Mouse (Mus musculus) hindbrain, embryonic 15.5 days (tissue): Measurements from ENCODE around the gene Vps26c. TPM values are rescaled to one million over a fixed set of nuclear protein-coding genes. Genes with fewer than 3 reads are reported as not detected.

Source experiments
- polyA plus RNA-seq: library from polyadenylated mRNA; unstranded; fragments of >200 nt; fragmentation: Nextera tagmentation; extraction: Ambion mirVana; gene quantifications from 2 replicates; pipeline ENCODE4 v1.2.1, GENCODE M21; 2015

Vps26c gene
- polyA plus RNA-seq, 1 experiment from 2014 or later: 86.9 TPM

Other genes starting within 250 kb of the Vps26c start
- 9.4 and 9.6 TPM in 2 replicates for gene Hlcs, start 213.3 kb downstream of the Vps26c start, polyA plus RNA-seq
- gene Ripply3, start 198.4 kb downstream of the Vps26c start, polyA plus RNA-seq: 0.94 and 1.1 TPM in 2 replicates
- gene Ttc3, start 156.2 kb downstream of the Vps26c start, polyA plus RNA-seq: 845 and 859 TPM in 2 replicates
- 104 and 127 TPM in 2 replicates for gene Pigp, start 155.0 kb downstream of the Vps26c start, polyA plus RNA-seq
- gene Dyrk1a, start 43.2 kb upstream of the Vps26c start, polyA plus RNA-seq: 10.5 and 10.7 TPM in 2 replicates